ENCODE assay signal across 8 mouse cellular contexts in genomic region chr3:95661945-95662715, GRCm38 (mm10). TPM values are rescaled to one million over a fixed set of nuclear protein-coding genes. Genes with fewer than 3 reads are reported as not detected.
DNase-seq lines count a peak whose midpoint lies in the region; ATAC-seq and TF ChIP-seq lines count a peak whose summit lies in the region.

No protein-coding gene starts in this region.

- no peaks in the 10 kb centered on the region for H3K9me3 ChIP-seq in lung, postnatal 0 days (ENCODE audit: low read length)
- no peaks in the 10 kb centered on the region for H3K9me3 ChIP-seq in heart, embryonic 11.5 days (replicated peaks; ENCODE audit: control insufficient read depth, low read length)
- no peaks in the 10 kb centered on the region for H3K9me3 ChIP-seq in limb, embryonic 14.5 days (ENCODE audit: control insufficient read depth, low read length)
- no peaks in the 10 kb centered on the region for H3K9me3 ChIP-seq in stomach, embryonic 16.5 days (replicated peaks; ENCODE audit: control insufficient read depth, low read length)

- H3K27ac ChIP-seq in lung, postnatal 0 days (ENCODE audit: low read length): peak overlapping the region; percentile 52
- H3K27ac ChIP-seq in heart, embryonic 11.5 days (ENCODE audit: low read depth, low read length): peak overlapping the region; percentile 73
- H3K27ac ChIP-seq in limb, embryonic 14.5 days (replicated peaks; ENCODE audit: low read depth, low read length): no peak overlapping the region
- peak overlapping the region; percentile 96 for H3K27ac ChIP-seq in stomach, embryonic 16.5 days (ENCODE audit: low read length)

- peak overlapping the region; percentile 71 for H3K4me2 ChIP-seq in lung, postnatal 0 days (replicated peaks; ENCODE audit: low read depth, low read length)
- peak overlapping the region; percentile 95 for H3K4me2 ChIP-seq in heart, embryonic 11.5 days
- H3K4me2 ChIP-seq in limb, embryonic 14.5 days (replicated peaks; ENCODE audit: low read depth, low read length, severe bottlenecking): peak overlapping the region; percentile 20; the same call in 1 of the 2 replicates
- H3K4me2 ChIP-seq in stomach, embryonic 16.5 days (ENCODE audit: low read depth, low read length): peak overlapping the region; percentile 44

- peak overlapping the region; percentile 99 for H3K4me3 ChIP-seq in lung, postnatal 0 days (ENCODE audit: low read depth, low read length)
- peak overlapping the region; percentile 76 for H3K4me3 ChIP-seq in heart, embryonic 11.5 days (ENCODE audit: low read depth, low read length)
- H3K4me3 ChIP-seq in limb, embryonic 14.5 days (replicated peaks; ENCODE audit: low read length): peak overlapping the region; percentile 2
- peak overlapping the region; percentile 20 for H3K4me3 ChIP-seq in stomach, embryonic 16.5 days (replicated peaks; ENCODE audit: low read length)

- peak overlapping the region; percentile 100 for H3K9ac ChIP-seq in lung, postnatal 0 days (replicated peaks; ENCODE audit: low read depth)
- H3K9ac ChIP-seq in heart, embryonic 11.5 days (ENCODE audit: low read depth, low read length): peak overlapping the region; percentile 59
- no peak overlapping the region for H3K9ac ChIP-seq in limb, embryonic 14.5 days (ENCODE audit: low read depth, low read length, severe bottlenecking)
- peak overlapping the region; percentile 12; the same call in 1 of the 2 replicates for H3K9ac ChIP-seq in stomach, embryonic 16.5 days (ENCODE audit: low read length)

- H3K27me3 ChIP-seq in lung, postnatal 0 days (replicated peaks; ENCODE audit: insufficient read depth, low read length): no peaks in the 10 kb centered on the region
- H3K27me3 ChIP-seq in heart, embryonic 11.5 days (ENCODE audit: control insufficient read depth, insufficient read depth, low read length): no peaks in the 10 kb centered on the region
- H3K27me3 ChIP-seq in limb, embryonic 14.5 days (ENCODE audit: control insufficient read depth, insufficient read depth, low read length): no peaks in the 10 kb centered on the region
- no peaks in the 10 kb centered on the region for H3K27me3 ChIP-seq in stomach, embryonic 16.5 days (ENCODE audit: control insufficient read depth, insufficient read depth, low read length)

- no peak for TF ChIP-seq POLR2A in limb, embryonic 14.5 days (IDR thresholded peaks at IDR 0.05; ENCODE audit: borderline replicate concordance, extremely low read depth, insufficient read depth, insufficient read length)

- no peak for TF ChIP-seq CTCF in lung, postnatal 0 days (IDR thresholded peaks at IDR 0.05)

- no peak for TF ChIP-seq EP300 in lung, postnatal 0 days (IDR thresholded peaks at IDR 0.05)

- 12% methylated on average over 7 of the region's 7 CpGs for WGBS in lung, postnatal 0 days
- 19% methylated on average over 7 of the region's 7 CpGs for WGBS in heart, embryonic 11.5 days (ENCODE audit: insufficient replicate concordance)
- 60% methylated on average over 7 of the region's 7 CpGs for WGBS in limb, embryonic 14.5 days
- WGBS in stomach, embryonic 16.5 days: 26% methylated on average over 7 of the region's 7 CpGs

- no peak for ATAC-seq in lung, postnatal 0 days
- no peak for ATAC-seq in heart, embryonic 11.5 days (replicated peaks; ENCODE audit: insufficient number of reproducible peaks, low FRiP score, low TSS enrichment)
- ATAC-seq in limb, embryonic 14.5 days (ENCODE audit: low FRiP score, low read depth): no peak
- ATAC-seq in stomach, embryonic 16.5 days (ENCODE audit: insufficient read depth, low FRiP score): no peak
- ATAC-seq in monocyte, adult 5-6 weeks (replicated peaks; ENCODE audit: insufficient number of reproducible peaks, low FRiP score, low TSS enrichment, poor library complexity, severe bottlenecking): no peak

- peaks cover 44% of the 10 kb centered on the region for H3K4me1 ChIP-seq in lung, postnatal 0 days (ENCODE audit: insufficient read depth, low read depth, low read length)
- peaks cover 52% of the 10 kb centered on the region for H3K4me1 ChIP-seq in heart, embryonic 11.5 days (ENCODE audit: control insufficient read depth, insufficient read depth, low read length)
- H3K4me1 ChIP-seq in limb, embryonic 14.5 days (ENCODE audit: control insufficient read depth, insufficient read depth, low read length): peaks cover 29% of the 10 kb centered on the region
- peaks cover 50% of the 10 kb centered on the region for H3K4me1 ChIP-seq in stomach, embryonic 16.5 days (ENCODE audit: control insufficient read depth, insufficient read depth, low read length)

- DNase-seq in lung, postnatal 0 days (ENCODE audit: low spot score): peak; percentile 37
- DNase-seq in lung, postnatal 10 days: no peak
- DNase-seq in limb, embryonic 14.5 days (ENCODE audit: low spot score): no peak
- no peak for DNase-seq in layer of hippocampus, adult 11-12 months (ENCODE audit: low spot score)
- DNase-seq in retina, postnatal 1 day: no peak

- peaks cover 26% of the 10 kb centered on the region; the same call in 1 of the 2 replicates for H3K36me3 ChIP-seq in lung, postnatal 0 days (ENCODE audit: insufficient read depth, low read length)
- peaks cover 22% of the 10 kb centered on the region; the same call in 1 of the 2 replicates for H3K36me3 ChIP-seq in heart, embryonic 11.5 days (ENCODE audit: control insufficient read depth, insufficient read depth, low read length)
- peaks cover 52% of the 10 kb centered on the region for H3K36me3 ChIP-seq in limb, embryonic 14.5 days (ENCODE audit: control insufficient read depth, insufficient read depth, low read length)
- peaks cover 23% of the 10 kb centered on the region for H3K36me3 ChIP-seq in stomach, embryonic 16.5 days (ENCODE audit: control insufficient read depth, insufficient read depth, low read length)

RNA-seq across cellular contexts. Expression of gene Mcl1, which starts 3.5 kb away (rescaled TPM):
- polyA plus RNA-seq in lung, postnatal 0 days (2015; fragmentation: Nextera tagmentation; extraction: Ambion mirVana): 99.6 and 101 TPM in 2 replicates
- 46.3 and 49.8 TPM in 2 replicates for polyA plus RNA-seq in heart, embryonic 11.5 days (2014; fragmentation: Nextera tagmentation; extraction: Ambion mirVana)
- 64.5 and 72.1 TPM in 2 replicates for polyA plus RNA-seq in limb, embryonic 14.5 days (2012; rRNA removed)
- polyA plus RNA-seq in limb, embryonic 14.5 days (2014; fragmentation: Nextera tagmentation; extraction: Ambion mirVana): 67.8 and 73.5 TPM in 2 replicates
- 16.5 and 20.5 TPM in 2 replicates for polyA plus RNA-seq in stomach, embryonic 16.5 days (2015; fragmentation: Nextera tagmentation; extraction: Ambion mirVana)
- total RNA-seq in monocyte, adult 5-6 weeks (2017): 678 to 973 TPM (median 884 TPM) in 3 replicates

RNA-seq across cellular contexts. Expression of gene Adamtsl4, which starts 25.6 kb away (rescaled TPM):
- 11.8 and 13.2 TPM in 2 replicates for polyA plus RNA-seq in lung, postnatal 0 days (2015; fragmentation: Nextera tagmentation; extraction: Ambion mirVana)
- 3.5 and 5.1 TPM in 2 replicates for polyA plus RNA-seq in heart, embryonic 11.5 days (2014; fragmentation: Nextera tagmentation; extraction: Ambion mirVana)
- 3.3 and 3.6 TPM in 2 replicates for polyA plus RNA-seq in limb, embryonic 14.5 days (2012; rRNA removed)
- 2.8 and 3.4 TPM in 2 replicates for polyA plus RNA-seq in limb, embryonic 14.5 days (2014; fragmentation: Nextera tagmentation; extraction: Ambion mirVana)
- 13.3 and 20.5 TPM in 2 replicates for polyA plus RNA-seq in stomach, embryonic 16.5 days (2015; fragmentation: Nextera tagmentation; extraction: Ambion mirVana)
- 0.38 to 7.2 TPM (median 0.53 TPM) in 3 replicates for total RNA-seq in monocyte, adult 5-6 weeks (2017)

RNA-seq across cellular contexts. Expression of gene Ensa, which starts 37.3 kb away (rescaled TPM):
- 48.2 and 52.0 TPM in 2 replicates for polyA plus RNA-seq in lung, postnatal 0 days (2015; fragmentation: Nextera tagmentation; extraction: Ambion mirVana)
- 52.7 and 55.4 TPM in 2 replicates for polyA plus RNA-seq in heart, embryonic 11.5 days (2014; fragmentation: Nextera tagmentation; extraction: Ambion mirVana)
- 32.6 and 43.4 TPM in 2 replicates for polyA plus RNA-seq in limb, embryonic 14.5 days (2012; rRNA removed)
- polyA plus RNA-seq in limb, embryonic 14.5 days (2014; fragmentation: Nextera tagmentation; extraction: Ambion mirVana): 67.8 and 74.7 TPM in 2 replicates
- 70.3 and 73.0 TPM in 2 replicates for polyA plus RNA-seq in stomach, embryonic 16.5 days (2015; fragmentation: Nextera tagmentation; extraction: Ambion mirVana)
- 127 to 153 TPM (median 131 TPM) in 3 replicates for total RNA-seq in monocyte, adult 5-6 weeks (2017)

Comparison
In these comparisons a context has a peak if more than half of its experiments do, and no peak if none do; other contexts are left out.
1. H3K4me2 ChIP-seq: peak in every context shown above with its lines; median percentile 95 in heart, embryonic 11.5 days; 71 in lung, postnatal 0 days; 44 in stomach, embryonic 16.5 days; 20 in limb, embryonic 14.5 days.
2. H3K4me3 ChIP-seq: peak in every context shown above with its lines; median percentile 99 in lung, postnatal 0 days; 76 in heart, embryonic 11.5 days; 20 in stomach, embryonic 16.5 days; 2 in limb, embryonic 14.5 days.